Mouse (Mus musculus): Measurements from ENCODE around the gene Neurl1b.

Neurl1b gene

DNA sequence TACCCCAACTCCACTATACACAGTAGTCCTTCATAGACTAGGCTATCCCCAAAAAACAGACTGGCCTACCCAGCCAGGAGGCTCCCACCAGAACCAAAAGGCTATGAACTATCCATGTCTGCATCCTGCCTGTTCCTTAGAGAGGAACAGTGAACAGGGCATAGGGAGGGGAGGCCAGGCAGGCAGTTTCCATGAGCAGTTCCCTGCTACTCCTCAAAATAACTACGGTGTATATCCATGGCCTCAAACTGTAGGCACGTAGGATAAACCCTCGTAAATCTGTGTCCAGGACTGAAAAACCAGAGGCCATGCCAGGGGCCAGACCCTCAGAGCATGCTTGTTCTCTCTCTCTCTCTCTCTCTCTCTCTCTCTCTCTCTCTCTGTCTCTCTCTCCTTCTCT is 17.9 kb upstream of the Neurl1b start:
- no peak for DNase-seq (ENCODE audit: low spot score in 2 of 2)

DNA sequence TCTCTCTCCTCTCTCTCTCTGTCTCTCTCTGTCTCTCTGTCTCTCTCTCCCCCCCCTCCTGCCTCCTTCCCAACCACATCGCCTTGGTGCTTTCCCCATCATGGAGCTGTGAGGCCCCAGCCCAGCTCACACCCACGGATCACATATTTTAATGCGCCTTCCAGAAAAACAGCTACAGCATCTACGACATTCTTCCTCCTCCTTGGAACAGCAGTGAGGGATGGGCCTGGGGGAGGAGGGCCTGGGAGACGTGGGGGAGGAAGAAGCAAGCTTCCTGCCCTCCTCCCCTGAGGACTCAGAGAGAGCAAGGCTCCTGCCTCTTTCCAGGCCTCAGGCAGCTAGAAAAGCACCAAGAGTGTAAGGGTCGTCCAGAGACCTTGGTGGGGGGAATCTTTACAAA is 17.3 kb upstream of the Neurl1b start:
- no peak for DNase-seq (ENCODE audit: low spot score in 2 of 2)

DNA sequence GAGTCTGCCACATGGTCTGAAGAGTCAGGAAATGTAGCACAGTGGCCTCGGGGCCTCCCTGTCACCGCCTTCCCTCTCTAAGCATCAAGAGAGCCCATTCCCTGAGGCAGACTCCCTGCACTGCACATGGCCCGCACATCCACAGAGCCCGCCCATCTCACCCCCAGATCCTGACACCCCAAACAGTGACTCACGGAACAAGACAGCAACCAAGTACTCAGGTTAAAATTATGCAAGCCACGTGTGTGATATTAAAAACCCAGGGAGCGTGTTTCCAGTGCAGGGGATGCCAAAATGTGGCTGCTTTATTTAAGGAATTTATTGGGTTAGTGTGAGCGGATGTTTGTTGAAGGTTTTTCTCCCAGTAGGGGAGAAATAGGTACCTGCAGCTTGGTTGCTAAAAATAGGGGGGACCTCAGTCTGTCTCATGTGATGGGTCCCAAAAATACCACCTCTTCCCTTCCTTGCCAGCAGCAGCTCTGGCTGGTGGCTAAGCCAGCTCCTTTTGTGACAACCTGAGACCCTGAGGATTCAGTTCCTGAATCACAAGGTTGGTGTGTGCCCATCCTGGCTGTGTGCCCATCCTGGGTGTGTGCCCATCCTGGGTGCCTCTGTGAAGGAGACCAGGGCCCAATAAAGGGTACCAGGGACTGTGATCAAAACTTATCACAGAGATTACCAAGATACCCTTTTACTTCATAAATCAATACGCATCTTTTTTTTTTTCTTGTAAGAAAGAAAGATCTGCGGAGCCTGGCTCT is 9.1 kb upstream of the Neurl1b start:
- no peak for DNase-seq (ENCODE audit: low spot score in 2 of 2)

DNA sequence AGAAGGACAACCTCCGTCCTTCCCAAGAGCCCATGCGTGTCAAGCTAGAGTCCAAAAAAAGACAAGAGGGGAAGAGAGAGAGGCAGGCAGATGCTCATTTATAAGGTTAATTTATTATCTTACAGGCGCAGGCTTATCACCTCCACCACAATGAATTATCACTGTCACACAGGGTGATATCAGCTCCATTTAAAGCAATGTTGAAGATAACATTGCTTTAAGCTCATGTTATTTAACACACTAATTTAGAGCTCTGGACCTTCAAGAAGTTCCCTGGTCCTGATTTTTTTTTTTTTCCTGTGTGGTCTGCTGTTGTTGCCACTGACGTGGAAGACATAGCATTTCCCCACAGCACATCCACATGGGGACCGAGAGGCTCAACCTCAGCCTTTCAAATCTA is 1.7 kb upstream of the Neurl1b start:
- DNase-seq (ENCODE audit: low spot score in 2 of 2): no peak

DNA sequence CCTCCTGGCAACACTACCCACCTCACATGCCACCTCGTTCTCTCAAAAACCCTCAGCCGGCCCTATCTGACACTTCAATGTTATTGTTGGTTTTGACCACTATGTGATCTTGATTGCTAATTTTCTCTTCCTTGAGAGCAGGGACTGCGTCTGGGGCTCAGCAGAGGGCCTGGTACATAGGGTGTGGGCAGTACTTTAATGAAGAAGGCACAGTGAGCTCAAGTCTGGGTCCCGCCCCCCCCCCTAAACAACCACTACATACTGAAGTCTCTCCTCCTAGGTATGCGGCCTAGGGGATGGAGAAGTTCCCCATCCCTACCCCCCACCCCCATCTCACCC is 476 bp upstream of the Neurl1b start:
- no peak for DNase-seq (ENCODE audit: low spot score in 2 of 2)

DNA sequence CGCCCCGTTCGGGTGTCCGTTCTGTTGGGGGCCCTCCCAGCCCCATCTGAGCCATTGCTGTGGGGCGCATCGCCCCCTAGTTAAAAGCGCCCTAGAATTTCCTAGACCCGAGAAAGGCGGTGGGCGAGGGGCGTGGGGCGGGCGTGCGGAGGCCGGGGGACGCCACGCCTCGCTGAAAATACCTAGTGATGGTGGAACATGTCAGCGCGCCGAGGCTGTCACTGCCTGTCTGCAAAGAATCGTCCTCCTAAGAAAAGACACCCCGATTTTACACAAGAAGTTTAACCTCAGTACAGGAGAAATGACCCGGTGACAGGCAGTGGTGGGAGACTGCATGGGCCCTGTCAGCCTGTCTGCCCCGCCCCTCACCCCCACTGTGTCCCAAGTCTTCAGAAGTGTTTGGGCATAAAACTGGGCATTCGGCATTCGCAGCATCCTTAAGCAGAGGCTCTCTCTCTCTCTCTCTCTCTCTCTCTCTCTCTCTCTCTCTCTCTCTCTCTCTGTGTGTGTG is 781 bp downstream of the Neurl1b start:
- no peak for DNase-seq (ENCODE audit: low spot score in 2 of 2)

DNA sequence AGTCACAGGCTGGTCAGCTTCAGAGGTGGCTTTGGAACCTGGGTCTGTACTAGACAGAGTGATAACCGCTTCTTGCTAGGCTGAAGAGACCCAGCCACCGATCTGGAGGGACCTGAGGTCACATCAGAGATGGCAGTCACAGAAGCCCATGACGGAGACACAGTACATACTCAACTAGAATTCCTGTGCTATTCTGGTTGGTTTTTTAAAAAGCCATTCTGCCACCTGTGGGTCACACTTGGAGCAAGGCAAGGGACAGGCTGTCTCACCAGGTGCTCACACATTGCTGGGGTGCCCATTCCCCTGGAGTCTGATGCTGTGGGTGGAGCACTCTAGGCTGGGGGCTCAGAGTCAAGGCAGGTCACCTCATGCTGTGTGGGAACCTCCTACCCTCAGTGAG is 1.5 kb downstream of the Neurl1b start:
- DNase-seq (ENCODE audit: low spot score in 2 of 2): no peak

DNA sequence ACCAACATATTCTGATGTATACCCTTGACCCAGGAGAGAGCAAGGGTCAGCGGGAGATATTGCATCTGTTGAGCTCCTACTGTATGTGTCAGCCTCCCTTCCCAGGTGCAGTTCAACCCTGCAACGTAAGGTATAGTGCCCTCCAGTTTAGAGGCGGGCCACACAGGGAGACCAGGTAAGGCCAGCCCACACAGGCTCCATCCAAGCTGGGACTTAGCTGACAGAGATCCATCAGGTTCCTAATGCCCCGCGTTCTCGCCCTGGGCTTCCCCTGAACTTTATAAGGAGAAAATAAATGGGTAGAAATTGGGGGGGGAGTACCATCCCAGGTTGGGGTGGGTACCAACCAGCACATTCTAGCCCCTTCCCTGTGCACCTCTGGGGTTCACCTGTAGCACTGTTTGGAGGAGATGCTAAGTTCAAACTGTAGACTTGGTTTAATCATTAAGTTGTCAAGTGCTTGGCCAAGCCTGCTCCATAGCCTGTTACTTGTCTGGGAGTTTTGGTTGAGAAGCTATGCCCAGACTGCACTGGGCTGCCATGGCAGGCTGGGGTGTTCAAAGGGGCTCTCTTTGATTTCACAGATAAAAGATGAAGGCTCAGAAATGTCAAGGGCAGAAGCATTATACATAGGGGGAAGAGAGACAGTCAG is 3.3 kb downstream of the Neurl1b start:
- DNase-seq (ENCODE audit: low spot score in 2 of 2): no peak

DNA sequence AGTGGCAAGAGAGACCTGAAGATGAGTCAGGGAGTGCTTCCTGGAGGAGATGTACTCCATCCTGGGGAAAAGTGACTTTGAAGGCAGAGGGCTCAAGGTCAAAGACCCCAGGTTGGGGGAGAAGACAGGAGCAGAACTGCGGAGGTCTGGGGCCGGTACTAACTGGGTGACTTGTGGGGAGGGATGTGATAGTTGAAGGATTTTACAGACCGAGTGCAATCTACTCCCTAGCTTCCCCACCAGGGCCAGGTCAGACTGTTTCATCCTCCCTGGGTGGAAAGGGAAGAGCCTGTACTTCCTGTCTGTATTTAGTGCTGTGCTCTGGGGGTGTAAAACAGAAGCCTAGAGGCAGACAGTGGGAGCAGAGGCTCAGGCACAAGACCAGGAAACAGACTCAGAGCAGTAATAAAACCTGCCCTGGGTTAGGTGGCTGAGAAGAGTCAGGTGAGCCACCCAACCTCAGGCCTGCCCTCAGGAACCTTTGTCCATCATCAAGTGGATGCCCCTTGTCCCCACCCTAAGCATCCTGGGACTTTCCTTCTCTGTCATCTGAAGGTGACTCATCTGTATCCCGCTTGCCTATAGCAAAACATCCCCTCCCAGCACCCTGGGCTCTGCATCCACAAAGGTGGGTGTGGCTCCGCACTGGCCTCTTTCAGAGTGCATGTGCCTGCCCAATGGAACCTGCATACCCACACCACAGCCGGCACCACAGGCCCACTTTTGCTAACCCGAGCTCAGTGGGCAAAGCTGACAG is 6.0 kb downstream of the Neurl1b start:
- no peak for DNase-seq (ENCODE audit: low spot score in 2 of 2)

DNA sequence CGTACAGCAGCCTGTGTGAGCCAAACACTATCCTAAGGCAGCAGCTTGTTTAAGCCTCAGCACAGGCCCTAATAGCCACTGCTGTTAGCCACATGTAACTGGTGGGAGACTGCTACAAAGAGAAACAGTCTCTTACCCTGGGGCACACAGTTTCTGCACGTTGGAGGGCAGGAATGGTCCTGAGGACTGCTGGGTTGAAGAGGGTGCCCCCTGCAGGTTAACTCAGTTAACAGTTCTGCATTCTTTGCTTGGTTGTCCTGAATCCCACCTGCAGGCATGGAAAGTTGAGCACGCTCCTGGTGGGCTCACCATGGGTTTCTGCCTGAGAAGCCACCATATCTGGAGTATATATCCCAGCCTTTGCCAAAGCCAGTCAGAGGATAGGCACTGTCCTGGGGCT is 6.9 kb downstream of the Neurl1b start:
- peak in 1 of 2 experiments; percentile 25 for DNase-seq (ENCODE audit: low spot score in 2 of 2)

DNA sequence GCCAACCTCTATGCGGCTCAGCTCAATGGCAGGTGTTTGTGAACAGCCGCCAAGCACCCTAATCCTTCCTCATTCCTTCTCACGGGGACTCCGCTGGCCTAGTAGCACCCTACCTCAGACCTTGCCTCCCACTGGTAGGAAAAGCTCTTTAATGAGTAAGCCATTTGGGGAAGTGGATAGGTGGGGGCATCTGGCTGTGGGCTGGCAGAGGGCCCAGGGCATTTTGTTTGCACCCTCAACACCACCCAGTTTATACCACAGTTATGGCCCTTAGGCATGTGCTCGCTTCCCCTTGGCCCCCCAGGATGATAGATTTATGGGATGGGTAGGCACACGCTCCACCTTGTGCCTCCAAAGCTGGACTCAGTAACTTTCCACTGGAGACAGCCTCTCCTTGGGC is 7.8 kb downstream of the Neurl1b start:
- DNase-seq (ENCODE audit: low spot score in 2 of 2): no peak

DNA sequence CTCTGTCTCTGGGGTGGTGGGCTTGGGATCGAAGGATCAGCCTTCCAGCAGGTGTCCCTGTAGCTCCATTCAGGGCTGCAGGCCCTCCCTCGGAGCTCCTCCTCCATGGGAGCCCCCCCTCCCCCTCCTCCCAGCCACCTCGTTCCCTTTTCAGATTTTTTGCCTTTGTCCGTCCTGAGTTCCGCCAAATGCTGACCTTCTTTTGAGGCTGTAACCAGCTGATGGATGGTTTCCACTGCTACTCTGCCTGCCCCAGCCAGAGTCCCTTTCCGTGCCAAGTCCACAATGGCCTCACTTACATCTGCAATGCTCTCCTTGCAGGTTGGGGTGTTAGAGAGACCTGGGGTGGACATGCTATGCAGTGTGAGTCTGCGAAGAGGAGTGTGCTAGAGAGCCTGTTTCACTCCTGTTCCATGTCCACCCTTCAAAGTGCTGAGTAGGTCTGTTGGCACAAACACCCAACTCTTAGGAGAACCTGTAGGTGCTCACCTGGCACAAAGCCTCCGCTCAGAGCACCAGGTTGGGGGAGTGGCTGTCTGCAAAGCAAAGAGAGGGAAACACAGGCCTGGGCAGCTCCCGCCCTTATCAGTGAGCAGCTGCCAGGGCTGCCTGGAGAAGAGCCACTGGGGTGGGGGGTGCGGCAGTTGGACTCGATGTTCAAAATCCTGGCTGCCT is 9.5 kb downstream of the Neurl1b start:
- no peak for DNase-seq (ENCODE audit: low spot score in 2 of 2)

DNA sequence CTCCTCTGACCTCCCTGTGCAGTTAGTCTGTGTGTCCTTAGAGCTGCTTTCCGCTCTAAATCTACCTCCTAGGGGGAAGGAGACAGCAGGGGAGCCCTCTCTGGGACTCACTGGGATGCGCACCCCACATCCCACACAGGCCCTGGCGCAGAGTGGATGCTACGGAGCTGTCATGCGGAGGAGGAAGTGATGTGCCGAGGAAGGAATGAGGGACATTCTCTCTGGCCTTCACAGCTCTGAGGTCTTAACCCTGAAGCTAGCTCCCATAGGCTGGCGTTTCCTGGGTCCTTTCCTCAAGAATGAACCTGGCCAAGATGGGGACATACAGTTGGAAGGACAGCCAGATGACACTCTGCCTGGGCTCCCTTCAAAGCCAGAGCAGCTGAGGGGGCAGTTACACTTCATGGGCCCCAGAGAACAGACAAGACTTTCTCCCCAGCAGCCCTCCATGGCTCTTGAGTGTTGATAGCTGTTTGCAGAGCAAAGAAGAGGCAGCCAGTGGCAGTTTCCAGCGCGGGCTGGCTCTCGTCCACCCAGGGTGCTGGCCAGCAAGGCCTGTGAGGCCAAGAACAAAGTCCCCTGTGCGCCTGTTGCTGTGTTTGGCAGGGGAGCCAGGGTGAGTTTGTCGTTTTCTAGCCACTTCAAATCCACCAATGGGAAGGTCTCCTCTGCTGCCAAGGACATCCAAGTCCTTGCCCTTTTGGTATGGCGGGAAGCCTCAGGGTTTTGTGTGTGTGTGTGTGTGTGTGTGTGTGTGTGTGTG is 10.5 kb downstream of the Neurl1b start:
- DNase-seq (ENCODE audit: low spot score in 2 of 2): no peak

DNA sequence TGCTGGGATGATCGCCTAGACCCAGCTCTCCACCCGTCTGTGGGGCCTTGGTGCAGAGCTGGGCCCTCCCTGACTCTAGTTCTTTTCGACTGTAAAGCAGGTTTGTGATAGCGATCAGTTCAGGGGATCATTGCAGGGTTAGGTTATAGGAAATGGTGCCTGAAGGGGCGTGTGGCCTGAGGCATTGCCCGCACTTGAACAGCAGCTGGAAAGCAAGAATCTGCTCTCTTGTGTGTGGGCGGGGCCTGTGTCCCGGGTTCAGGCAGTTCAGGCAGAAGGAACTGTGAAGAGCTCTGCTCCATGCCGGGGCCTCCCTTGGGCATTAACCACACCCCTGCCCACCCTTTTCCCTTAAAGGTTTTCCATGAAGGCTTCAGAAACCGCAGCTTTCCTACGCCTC is 18.7 kb downstream of the Neurl1b start:
- DNase-seq (ENCODE audit: low spot score in 2 of 2): no peak

DNA sequence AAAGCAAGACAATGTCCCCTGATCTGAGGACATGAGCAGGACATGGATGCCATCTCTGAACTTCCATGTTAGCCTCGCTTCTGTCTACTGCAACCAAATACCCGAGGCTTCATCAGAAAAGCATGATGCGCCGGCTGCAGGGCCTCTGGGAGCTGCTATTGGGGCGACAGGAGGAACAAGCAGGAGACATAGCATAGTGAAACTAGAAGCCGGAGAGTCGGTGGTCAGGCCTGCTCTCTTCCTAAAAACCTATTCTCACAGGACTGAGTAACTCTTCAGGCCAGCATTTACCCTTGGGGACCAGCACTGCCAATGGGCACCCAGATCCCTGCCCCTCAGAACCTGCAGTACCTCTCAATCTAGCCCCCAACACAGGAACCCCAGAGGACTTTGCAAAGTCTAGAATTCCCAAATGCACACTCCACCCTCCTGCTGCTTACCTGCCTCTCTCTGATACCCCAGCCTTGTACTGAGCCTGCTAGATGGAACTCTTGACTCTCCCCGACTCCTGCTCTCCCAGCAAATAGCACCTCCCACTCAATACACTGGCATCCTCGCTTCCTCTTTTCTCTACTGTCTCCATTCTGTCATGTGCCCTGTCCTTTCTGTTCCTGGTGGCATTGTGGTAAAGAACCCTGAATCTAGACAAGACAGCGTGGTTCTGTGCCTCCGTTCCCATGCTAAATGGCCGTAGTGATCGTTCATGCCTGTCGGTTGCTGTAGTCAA is 22.6 kb downstream of the Neurl1b start:
- DNase-seq (ENCODE audit: low spot score in 2 of 2): no peak

DNA sequence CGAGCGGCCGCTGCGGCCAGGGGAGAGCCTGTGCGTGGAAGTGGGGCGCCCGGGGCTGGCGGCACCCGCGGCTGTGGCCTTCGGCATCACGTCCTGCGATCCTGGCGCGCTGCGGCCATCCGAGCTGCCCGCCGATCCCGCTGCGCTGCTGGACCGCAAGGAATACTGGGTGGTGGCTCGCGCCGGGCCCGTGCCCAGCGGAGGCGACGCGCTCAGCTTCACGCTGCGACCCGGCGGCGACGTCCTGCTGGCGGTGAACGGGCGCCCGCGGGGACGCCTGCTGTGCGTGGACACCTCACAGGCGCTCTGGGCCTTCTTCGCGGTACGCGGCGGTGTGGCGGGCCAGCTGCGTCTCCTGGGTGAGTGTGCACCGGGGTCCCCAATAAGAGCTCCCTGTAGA is 24.4 kb downstream of the Neurl1b start:
- DNase-seq (ENCODE audit: low spot score in 2 of 2): no peak

DNA sequence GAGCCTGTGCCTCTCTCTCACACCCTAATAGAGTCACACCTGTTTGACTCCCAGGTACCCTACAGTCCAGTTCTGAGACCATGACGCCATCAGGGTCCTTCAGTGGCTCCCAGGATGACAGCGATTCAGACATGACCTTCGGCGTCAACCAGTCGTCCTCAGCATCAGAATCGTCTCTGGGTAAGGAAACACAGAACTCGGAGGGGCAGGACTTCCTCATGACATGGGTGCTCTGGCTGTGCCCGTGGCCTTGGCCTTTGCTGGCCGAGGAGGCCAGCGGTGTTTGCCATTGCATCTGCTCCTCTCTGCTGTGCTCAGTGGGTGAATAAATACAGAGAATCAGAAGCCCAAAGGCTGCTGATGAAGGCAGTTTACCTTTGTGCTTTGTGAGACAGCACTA is 26.4 kb downstream of the Neurl1b start:
- no peak for DNase-seq (ENCODE audit: low spot score in 2 of 2)

DNA sequence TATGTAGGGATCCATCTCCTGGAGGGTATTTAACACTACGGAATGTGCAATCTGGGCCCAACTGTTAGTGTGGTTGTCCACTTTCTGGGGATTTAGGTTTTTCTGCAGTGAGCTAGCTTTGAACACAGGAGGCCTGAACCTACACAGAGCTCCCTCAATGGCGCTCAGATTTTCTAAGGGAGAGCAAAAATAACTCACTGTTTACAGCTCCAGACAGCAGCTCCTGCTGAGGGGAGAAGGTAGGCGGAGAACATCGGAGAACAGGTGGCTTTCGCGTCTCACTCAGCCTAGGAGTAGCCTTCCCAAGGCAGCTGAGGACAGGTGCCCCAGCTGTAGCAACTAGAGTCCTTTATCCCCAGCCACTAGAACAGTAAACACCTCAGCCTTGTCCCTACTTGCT is 27.6 kb downstream of the Neurl1b start:
- no peak for DNase-seq (ENCODE audit: low spot score in 2 of 2)

DNA sequence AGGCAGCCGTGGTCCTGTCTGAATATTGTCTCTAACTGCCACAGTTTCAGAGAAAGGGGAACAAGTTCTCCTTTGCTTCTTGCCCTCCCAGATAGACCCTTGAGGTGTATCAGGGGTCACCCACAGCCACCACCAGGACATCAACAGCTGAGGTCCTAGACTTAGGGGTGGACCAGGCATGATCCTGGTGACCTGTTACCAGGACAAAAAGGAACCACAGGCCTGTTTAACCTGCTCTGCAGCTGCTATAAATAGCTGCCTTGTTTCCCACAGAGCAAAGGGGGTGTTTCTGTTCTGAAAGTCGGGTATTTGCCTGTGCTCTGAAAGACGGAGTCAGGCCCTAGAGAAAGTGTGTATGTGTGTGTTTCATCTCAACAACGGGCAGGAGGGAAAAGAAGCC is 29.2 kb downstream of the Neurl1b start:
- no peak for DNase-seq (ENCODE audit: low spot score in 2 of 2)

DNA sequence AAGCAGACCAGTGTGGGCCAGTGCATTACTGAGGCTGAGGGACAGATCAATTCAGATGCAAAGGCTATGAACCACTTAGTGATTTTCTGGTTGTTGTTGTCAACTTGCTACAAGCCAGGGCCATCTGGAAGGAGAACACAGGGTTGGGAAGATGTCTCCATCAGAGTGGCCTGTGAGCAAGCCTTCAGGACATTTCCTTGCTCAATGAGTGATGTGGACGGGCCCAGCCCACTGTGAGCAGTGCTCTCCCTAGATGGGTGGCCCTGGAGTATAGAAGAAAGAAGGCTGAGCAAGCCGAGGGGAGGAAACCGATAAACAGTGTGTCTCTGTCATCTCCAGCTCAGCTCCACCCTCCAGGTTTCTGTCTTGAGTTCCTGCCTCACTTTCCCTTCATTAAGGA is 34.8 kb downstream of the Neurl1b start:
- no peak for DNase-seq (ENCODE audit: low spot score in 2 of 2)

Measured in natural killer cell, adult 2 months (primary cell).